In genomic region chr17:43811453-43811852, GRCm38 (mm10) we compare ENCODE assay signal across 28 mouse cellular contexts. TPM values are rescaled to one million over a fixed set of nuclear protein-coding genes. Genes with fewer than 3 reads are reported as not detected.
DNase-seq lines count a peak whose midpoint lies in the region; ATAC-seq and TF ChIP-seq lines count a peak whose summit lies in the region.
"Had no signal": no experiment of that assay in that cellular context is flagged by ENCODE, and none has a peak within 500 bp of the region (broad histone marks: within the 10 kb centered on the region; RNA-seq: fewer than 3 reads in every experiment).

No protein-coding gene starts in this region.

- H3K9me3 ChIP-seq in heart, embryonic 13.5 days: no peaks in the 10 kb centered on the region
- H3K9me3 ChIP-seq in intestine, embryonic 15.5 days: no peaks in the 10 kb centered on the region
- no peaks in the 10 kb centered on the region for H3K9me3 ChIP-seq in intestine, embryonic 16.5 days (ENCODE audit: control insufficient read depth, low read length)
- H3K9me3 ChIP-seq in stomach, embryonic 16.5 days (replicated peaks; ENCODE audit: control insufficient read depth, low read length): no peaks in the 10 kb centered on the region
- no peaks in the 10 kb centered on the region for H3K9me3 ChIP-seq in liver, postnatal 0 days (ENCODE audit: low read length)
- H3K9me3 ChIP-seq: embryonic facial prominence, embryonic 12.5 days; embryonic facial prominence, embryonic 15.5 days; heart, embryonic 12.5 days had no signal

- H3K27me3 ChIP-seq in heart, embryonic 13.5 days (replicated peaks): no peaks in the 10 kb centered on the region
- no peaks in the 10 kb centered on the region for H3K27me3 ChIP-seq in intestine, embryonic 15.5 days (replicated peaks)
- H3K27me3 ChIP-seq in intestine, embryonic 16.5 days (replicated peaks; ENCODE audit: control insufficient read depth, insufficient read depth, low read length): no peaks in the 10 kb centered on the region
- H3K27me3 ChIP-seq in stomach, embryonic 16.5 days (ENCODE audit: control insufficient read depth, insufficient read depth, low read length): no peaks in the 10 kb centered on the region
- no peaks in the 10 kb centered on the region for H3K27me3 ChIP-seq in liver, postnatal 0 days (ENCODE audit: insufficient read depth, low read length)
- H3K27me3 ChIP-seq: embryonic facial prominence, embryonic 12.5 days; embryonic facial prominence, embryonic 15.5 days; heart, embryonic 12.5 days had no signal

- H3K27ac ChIP-seq in heart, embryonic 13.5 days (replicated peaks): 0 out of 2 replicates have a peak overlapping the region, but pooled peaks have one; percentile 15
- H3K27ac ChIP-seq in intestine, embryonic 15.5 days: no peak overlapping the region
- no peak overlapping the region for H3K27ac ChIP-seq in intestine, embryonic 16.5 days (ENCODE audit: low read length)
- H3K27ac ChIP-seq in stomach, embryonic 16.5 days (ENCODE audit: low read length): no peak overlapping the region
- H3K27ac ChIP-seq in liver, postnatal 0 days (ENCODE audit: low read depth): no peak overlapping the region
- H3K27ac ChIP-seq: embryonic facial prominence, embryonic 12.5 days; embryonic facial prominence, embryonic 15.5 days; gastrocnemius, adult 2 months; hindbrain, embryonic 14.5 days; hindbrain, postnatal 0 days had no signal

- no peak for DNase-seq in heart, postnatal 36 days
- no peak for DNase-seq in gastrocnemius, postnatal 36 days
- DNase-seq in liver, postnatal 0 days: no peak
- DNase-seq: adrenal gland, adult 2 months; adrenal gland, postnatal 14 days; cerebellum, adult 11 months; cerebellum, adult 8-10 months; cerebellum, postnatal 25 days; forebrain, postnatal 0 days; gastrocnemius, adult 2 months; gastrocnemius, postnatal 14 days; heart, postnatal 4 days; kidney, adult 2 months had no signal

- ATAC-seq in heart, embryonic 13.5 days (ENCODE audit: extremely low read depth, insufficient number of reproducible peaks, low FRiP score, low TSS enrichment): no peak
- peak; percentile 74; the same call in 1 of the 2 replicates for ATAC-seq in intestine, embryonic 15.5 days
- peak; percentile 53; the same call in 1 of the 2 replicates for ATAC-seq in intestine, embryonic 16.5 days
- peak; percentile 69 for ATAC-seq in stomach, embryonic 16.5 days (ENCODE audit: insufficient read depth, low FRiP score)
- ATAC-seq in liver, postnatal 0 days: no peak
- ATAC-seq: CD4-positive, CD25-positive, alpha-beta regulatory T cell, adult 4 months; forebrain, embryonic 14.5 days; forebrain, postnatal 0 days; hindbrain, postnatal 0 days; inflammation-experienced regulatory T-cells, adult 6 months had no signal

- TF ChIP-seq CTCF in liver, postnatal 0 days (IDR thresholded peaks at IDR 0.05; ENCODE audit: low read depth): no peak

- H3K36me3 ChIP-seq in heart, embryonic 13.5 days: peaks cover 10% of the 10 kb centered on the region; the same call in 1 of the 2 replicates
- H3K36me3 ChIP-seq in intestine, embryonic 15.5 days: no peaks in the 10 kb centered on the region
- no peaks in the 10 kb centered on the region for H3K36me3 ChIP-seq in intestine, embryonic 16.5 days (ENCODE audit: control insufficient read depth, insufficient read depth, low read length)
- H3K36me3 ChIP-seq in stomach, embryonic 16.5 days (ENCODE audit: control insufficient read depth, insufficient read depth, low read length): no peaks in the 10 kb centered on the region
- H3K36me3 ChIP-seq in liver, postnatal 0 days (replicated peaks; ENCODE audit: insufficient read depth, low read length): no peaks in the 10 kb centered on the region
- H3K36me3 ChIP-seq: embryonic facial prominence, embryonic 12.5 days; embryonic facial prominence, embryonic 15.5 days; heart, embryonic 12.5 days had no signal

- H3K9ac ChIP-seq in heart, embryonic 13.5 days: no peak overlapping the region
- no peak overlapping the region for H3K9ac ChIP-seq in intestine, embryonic 15.5 days
- H3K9ac ChIP-seq in intestine, embryonic 16.5 days (ENCODE audit: low read depth, low read length): no peak overlapping the region
- no peak overlapping the region for H3K9ac ChIP-seq in stomach, embryonic 16.5 days (ENCODE audit: low read length)
- no peak overlapping the region for H3K9ac ChIP-seq in liver, postnatal 0 days (replicated peaks)
- H3K9ac ChIP-seq: embryonic facial prominence, embryonic 12.5 days; embryonic facial prominence, embryonic 15.5 days; forebrain, postnatal 0 days; heart, embryonic 12.5 days; hindbrain, embryonic 14.5 days had no signal

- intact Hi-C loops in heart, postnatal 36 days (cut with DNase I): no loop called here
- intact Hi-C loops in gastrocnemius, postnatal 36 days (cut with DNase I): no loop called here

- H3K4me2 ChIP-seq in heart, embryonic 13.5 days: no peak overlapping the region
- no peak overlapping the region for H3K4me2 ChIP-seq in intestine, embryonic 15.5 days (replicated peaks)
- no peak overlapping the region for H3K4me2 ChIP-seq in intestine, embryonic 16.5 days (ENCODE audit: low read depth, low read length)
- H3K4me2 ChIP-seq in stomach, embryonic 16.5 days (ENCODE audit: low read depth, low read length): no peak overlapping the region
- H3K4me2 ChIP-seq in liver, postnatal 0 days (ENCODE audit: low read depth, low read length): no peak overlapping the region
- H3K4me2 ChIP-seq: embryonic facial prominence, embryonic 12.5 days; embryonic facial prominence, embryonic 15.5 days; heart, embryonic 12.5 days; hindbrain, embryonic 14.5 days had no signal

- no peak overlapping the region for H3K4me3 ChIP-seq in heart, embryonic 13.5 days
- H3K4me3 ChIP-seq in intestine, embryonic 15.5 days (replicated peaks): no peak overlapping the region
- no peak overlapping the region for H3K4me3 ChIP-seq in intestine, embryonic 16.5 days (ENCODE audit: low read length)
- no peak overlapping the region for H3K4me3 ChIP-seq in stomach, embryonic 16.5 days (replicated peaks; ENCODE audit: low read length)
- H3K4me3 ChIP-seq in liver, postnatal 0 days (ENCODE audit: low read depth, low read length): no peak overlapping the region
- H3K4me3 ChIP-seq: embryonic facial prominence, embryonic 12.5 days; embryonic facial prominence, embryonic 15.5 days; gastrocnemius, adult 2 months; heart, embryonic 12.5 days had no signal

- no peak for TF ChIP-seq EP300 in liver, postnatal 0 days (IDR thresholded peaks at IDR 0.05; ENCODE audit: low read depth)

- peaks cover 26% of the 10 kb centered on the region for H3K4me1 ChIP-seq in heart, embryonic 13.5 days
- no peaks in the 10 kb centered on the region for H3K4me1 ChIP-seq in intestine, embryonic 15.5 days (replicated peaks)
- no peaks in the 10 kb centered on the region for H3K4me1 ChIP-seq in intestine, embryonic 16.5 days (ENCODE audit: control insufficient read depth, insufficient read depth, low read length)
- no peaks in the 10 kb centered on the region for H3K4me1 ChIP-seq in stomach, embryonic 16.5 days (ENCODE audit: control insufficient read depth, insufficient read depth, low read length)
- no peaks in the 10 kb centered on the region for H3K4me1 ChIP-seq in liver, postnatal 0 days (ENCODE audit: insufficient read depth)
- H3K4me1 ChIP-seq: embryonic facial prominence, embryonic 12.5 days; embryonic facial prominence, embryonic 15.5 days had no signal

- WGBS in heart, embryonic 13.5 days: 44% methylated on average over 4 of the region's 4 CpGs
- 51% methylated on average over 4 of the region's 4 CpGs for WGBS in intestine, embryonic 15.5 days
- WGBS in intestine, embryonic 16.5 days: 47% methylated on average over 4 of the region's 4 CpGs
- 48% methylated on average over 4 of the region's 4 CpGs for WGBS in stomach, embryonic 16.5 days
- WGBS in liver, postnatal 0 days (ENCODE audit: insufficient replicate concordance): 42% methylated on average over 4 of the region's 4 CpGs

RNA-seq across cellular contexts. Expression of gene Rcan2, which starts 10.3 kb away (rescaled TPM):
- polyA plus RNA-seq in heart, embryonic 13.5 days (2015; fragmentation: Nextera tagmentation; extraction: Ambion mirVana): 43.7 and 44.6 TPM in 2 replicates
- total RNA-seq in heart, postnatal 36 days (2021): 100 to 1,000 TPM; 355 to 411 TPM
- 5.9 and 7.3 TPM in 2 replicates for polyA plus RNA-seq in intestine, embryonic 15.5 days (2015; fragmentation: Nextera tagmentation; extraction: Ambion mirVana)
- 4.5 and 4.9 TPM in 2 replicates for polyA plus RNA-seq in intestine, embryonic 16.5 days (2015; fragmentation: Nextera tagmentation; extraction: Ambion mirVana)
- 11.5 and 12.0 TPM in 2 replicates for polyA plus RNA-seq in stomach, embryonic 16.5 days (2015; fragmentation: Nextera tagmentation; extraction: Ambion mirVana)
- 10 to 100 TPM; 45.3 to 46.6 TPM for total RNA-seq in gastrocnemius, postnatal 36 days (2021)
- 0.87 and 1.2 TPM in 2 replicates for polyA plus RNA-seq in liver, postnatal 0 days (2015; fragmentation: Nextera tagmentation; extraction: Ambion mirVana)
- total RNA-seq: common myeloid progenitor, adult 5-6 weeks; granulocyte monocyte progenitor cell, adult 5-6 weeks; MEL had no signal
- polyA plus RNA-seq: CD4-positive, CD25-positive, alpha-beta regulatory T cell, adult 4 months; inflammation-experienced regulatory T-cells, adult 6 months had no signal

Comparison
In these comparisons a context has a peak if more than half of its experiments do, and no peak if none do; other contexts are left out.
1. ATAC-seq: peak in intestine, embryonic 15.5 days (single experiment), intestine, embryonic 16.5 days (single experiment) and stomach, embryonic 16.5 days (single experiment); none in heart, embryonic 13.5 days (single experiment) and liver, postnatal 0 days (single experiment).